Mouse (Mus musculus) liver, embryonic 13.5 days (tissue): ENCODE measurements around the gene Dhx40. TPM values are rescaled to one million over a fixed set of nuclear protein-coding genes. Genes with fewer than 3 reads are reported as not detected.

Source experiments
- ATAC-seq: fragments of 200-750 bp; cut with Nextera tagmentation; 2 replicates; pipeline ENCODE4 v1.8.0; 2017; ENCODE audit warnings: low read depth, mild to moderate bottlenecking, moderate number of reproducible peaks, moderate library complexity
- DNase-seq: peaks from one replicate; pipeline ENCODE4 v3.0.0; 2022
- H3K27ac ChIP-seq: fragments of 300-500 bp; sonication (generic); 2 replicates; pipeline ENCODE4 v1.5.1; 2015; ENCODE audit warnings: moderate library complexity, mild to moderate bottlenecking, inconsistent platforms
- H3K27me3 ChIP-seq: fragments of 300-500 bp; sonication (generic); 2 replicates; pipeline ENCODE4 v1.6.1; 2015; ENCODE audit warnings: mild to moderate bottlenecking, inconsistent platforms
- H3K36me3 ChIP-seq: fragments of 300-500 bp; sonication (generic); 2 replicates; pipeline ENCODE4 v1.6.1; 2015; ENCODE audit warnings: mild to moderate bottlenecking, inconsistent platforms
- H3K4me1 ChIP-seq: fragments of 300-500 bp; sonication (generic); replicated peaks from 2 replicates; pipeline ENCODE4 v1.6.1; 2015; ENCODE audit warnings: inconsistent platforms
- H3K4me2 ChIP-seq: fragments of 300-500 bp; sonication (generic); 2 replicates; pipeline ENCODE4 v1.6.1; 2015; ENCODE audit warnings: inconsistent platforms, mild to moderate bottlenecking, moderate library complexity
- H3K4me3 ChIP-seq: fragments of 300-500 bp; sonication (generic); replicated peaks from 2 replicates; pipeline ENCODE4 v1.5.1; 2015; ENCODE audit warnings: mild to moderate bottlenecking, inconsistent platforms
- H3K9ac ChIP-seq: fragments of 300-500 bp; sonication (generic); 2 replicates; pipeline ENCODE4 v1.6.1; 2015; ENCODE audit warnings: mild to moderate bottlenecking, inconsistent platforms
- H3K9me3 ChIP-seq: fragments of 300-500 bp; sonication (generic); replicated peaks from 2 replicates; pipeline ENCODE4 v1.6.1; 2016; ENCODE audit warnings: inconsistent platforms
- WGBS: fragments of 180-500 bp; shearing (Covaris S2); methylation state at CpG from one replicate; pipeline ENCODE4 v1.1.7; 2015; ENCODE audit not compliant: insufficient replicate concordance; 5-methylcytosine and 5-hydroxymethylcytosine counted together
- polyA plus RNA-seq: library from polyadenylated mRNA; unstranded; fragments of >200 nt; fragmentation: Nextera tagmentation; extraction: Ambion mirVana; gene quantifications from 2 replicates; pipeline ENCODE4 v1.2.1, GENCODE M21; 2015

Gene Dhx40
- polyA plus RNA-seq, 1 experiment from 2014 or later: 8.5 TPM

- no peaks in the 10 kb centered on the region for H3K27me3 ChIP-seq
- no peaks in the 10 kb centered on the region for H3K36me3 ChIP-seq
- WGBS: 50% methylated on average over 1 of the region's 1 CpGs
- H3K4me2 ChIP-seq: no peak overlapping the region
- no peak overlapping the region for H3K27ac ChIP-seq
- 0 out of 2 replicates have a peak, but pooled peaks cover 8% of the 10 kb centered on the region for H3K4me1 ChIP-seq
- DNase-seq (no peak), ATAC-seq (no peak)
- no peaks in the 10 kb centered on the region for H3K9me3 ChIP-seq
- no peak overlapping the region for H3K9ac ChIP-seq
- no peak overlapping the region for H3K4me3 ChIP-seq
Measured at GRCm38 (mm10) chr11:86838792-86839191, 31.2 kb upstream of the Dhx40 start.

GRCm38 (mm10) chr11:86836366-86836765 is 28.8 kb upstream of the Dhx40 start:
- ATAC-seq (peak; percentile 71; the same call in 1 of the 2 replicates), DNase-seq (peak; percentile 63)
- H3K9ac ChIP-seq: no peak overlapping the region
- WGBS: 29% methylated on average over 2 of the region's 2 CpGs
- no peak overlapping the region for H3K4me2 ChIP-seq
- H3K36me3 ChIP-seq: no peaks in the 10 kb centered on the region
- no peak overlapping the region for H3K27ac ChIP-seq
- H3K4me3 ChIP-seq: no peak overlapping the region
- no peaks in the 10 kb centered on the region for H3K9me3 ChIP-seq
- H3K27me3 ChIP-seq: no peaks in the 10 kb centered on the region
- H3K4me1 ChIP-seq: 0 out of 2 replicates have a peak, but pooled peaks cover 8% of the 10 kb centered on the region

- Histone ChIP-seq H3K9me3 (no peaks in the 10 kb centered on the region), H3K36me3 (no peaks in the 10 kb centered on the region), H3K27me3 (no peaks in the 10 kb centered on the region), H3K4me1 (0 out of 2 replicates have a peak, but pooled peaks cover 8% of the 10 kb centered on the region), H3K9ac (no peak overlapping the region), H3K4me3 (no peak overlapping the region), H3K4me2 (no peak overlapping the region), H3K27ac (no peak overlapping the region)
- 62% methylated on average over 8 of the region's 8 CpGs for WGBS
- ATAC-seq: no peak
- no peak for DNase-seq
Measured at GRCm38 (mm10) chr11:86834628-86835338, 27.2 kb upstream of the Dhx40 start.

DNA sequence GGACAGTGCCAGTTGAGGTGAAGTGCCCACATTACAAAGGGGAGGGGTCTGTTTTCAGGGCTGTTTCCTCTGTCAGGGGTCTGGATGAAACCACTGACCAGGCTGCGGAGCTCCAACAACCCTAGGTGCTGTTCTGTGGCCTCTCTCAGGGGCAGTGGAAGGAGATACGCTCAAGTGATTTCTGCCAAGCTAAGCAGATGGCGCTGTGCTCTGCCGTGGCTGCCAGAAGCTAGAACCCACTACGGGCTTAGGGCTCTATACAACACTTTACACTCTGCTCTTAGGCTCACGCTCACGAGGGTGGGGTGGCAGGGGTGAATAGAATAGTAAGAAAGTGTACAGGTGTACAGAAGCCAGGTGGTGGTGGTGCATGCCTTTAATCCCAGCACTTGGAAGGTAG is 26.5 kb upstream of the Dhx40 start:
- H3K27ac ChIP-seq: no peak overlapping the region
- DNase-seq (no peak), ATAC-seq (no peak)
- H3K36me3 ChIP-seq: no peaks in the 10 kb centered on the region
- no peak overlapping the region for H3K4me3 ChIP-seq
- no peak overlapping the region for H3K9ac ChIP-seq
- H3K4me2 ChIP-seq: no peak overlapping the region
- H3K4me1 ChIP-seq: 0 out of 2 replicates have a peak, but pooled peaks cover 4% of the 10 kb centered on the region
- no peaks in the 10 kb centered on the region for H3K27me3 ChIP-seq
- 75% methylated on average over 7 of the region's 7 CpGs for WGBS
- no peaks in the 10 kb centered on the region for H3K9me3 ChIP-seq

GRCm38 (mm10) chr11:86833153-86833552 is 25.6 kb upstream of the Dhx40 start:
- Histone ChIP-seq H3K36me3 (no peaks in the 10 kb centered on the region), H3K9ac (no peak overlapping the region), H3K4me2 (no peak overlapping the region), H3K27ac (no peak overlapping the region), H3K4me1 (0 out of 2 replicates have a peak, but pooled peaks cover 4% of the 10 kb centered on the region), H3K9me3 (no peaks in the 10 kb centered on the region), H3K4me3 (no peak overlapping the region), H3K27me3 (no peaks in the 10 kb centered on the region)
- DNase-seq: no peak
- WGBS: 49% methylated on average over 3 of the region's 3 CpGs
- ATAC-seq: no peak

GRCm38 (mm10) chr11:86828396-86828795 is 20.9 kb upstream of the Dhx40 start:
- WGBS: 51% methylated on average over 6 of the region's 6 CpGs
- no peaks in the 10 kb centered on the region for H3K4me1 ChIP-seq

DNA sequence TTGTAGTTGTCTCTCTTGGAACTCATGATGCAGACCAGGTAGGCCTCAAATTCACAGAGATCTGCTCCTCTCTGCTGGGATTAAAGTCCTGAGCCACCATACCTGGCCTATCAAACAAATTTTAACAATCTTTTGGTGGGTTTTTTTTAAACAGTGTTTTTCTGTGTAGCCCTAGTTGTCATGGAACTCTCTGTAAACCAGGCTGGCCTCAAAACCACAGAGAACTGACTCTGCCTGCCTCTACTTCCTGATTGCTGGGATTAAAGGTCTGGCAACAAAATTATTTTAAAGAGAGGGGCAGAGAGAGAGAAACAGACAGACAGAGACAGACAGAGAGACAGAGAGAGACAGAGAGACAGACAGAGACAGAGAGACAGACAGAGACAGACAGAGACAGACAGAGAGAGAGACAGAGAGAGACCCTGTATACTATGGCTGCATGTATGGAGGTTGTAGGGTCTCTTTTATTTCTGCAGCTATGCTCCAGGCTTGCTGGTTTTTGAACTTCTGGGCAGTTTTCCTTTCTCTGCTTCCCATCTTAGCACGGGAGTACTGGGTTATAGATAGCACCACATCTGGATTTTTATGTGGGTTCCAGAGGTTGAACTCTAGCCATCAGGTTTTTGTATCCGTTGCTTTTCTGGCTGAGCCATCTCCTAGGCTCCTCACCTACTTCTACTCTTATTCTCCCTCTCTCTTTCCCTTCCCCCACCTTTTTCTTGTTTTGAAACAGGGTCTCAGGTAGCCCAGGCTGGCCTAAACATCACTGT is 20.1 kb upstream of the Dhx40 start:
- DNase-seq (no peak), ATAC-seq (no peak)
- H3K27me3 ChIP-seq: 0 out of 2 replicates have a peak, but pooled peaks cover 4% of the 10 kb centered on the region
- WGBS: 50% methylated on average over 2 of the region's 2 CpGs
- H3K27ac ChIP-seq: no peak overlapping the region
- no peaks in the 10 kb centered on the region for H3K36me3 ChIP-seq
- H3K9ac ChIP-seq: no peak overlapping the region
- no peak overlapping the region for H3K4me2 ChIP-seq
- no peak overlapping the region for H3K4me3 ChIP-seq
- no peaks in the 10 kb centered on the region for H3K9me3 ChIP-seq
- no peaks in the 10 kb centered on the region for H3K4me1 ChIP-seq

More at GRCm38 (mm10) chr11:86828396-86828795, 20.9 kb upstream of the Dhx40 start:
- H3K36me3 ChIP-seq: no peaks in the 10 kb centered on the region
- no peaks in the 10 kb centered on the region for H3K9me3 ChIP-seq
- DNase-seq (no peak), ATAC-seq (no peak)
- H3K27me3 ChIP-seq: no peaks in the 10 kb centered on the region
- no peak overlapping the region for H3K4me3 ChIP-seq
- no peak overlapping the region for H3K27ac ChIP-seq
- no peak overlapping the region for H3K4me2 ChIP-seq
- no peak overlapping the region for H3K9ac ChIP-seq

DNA sequence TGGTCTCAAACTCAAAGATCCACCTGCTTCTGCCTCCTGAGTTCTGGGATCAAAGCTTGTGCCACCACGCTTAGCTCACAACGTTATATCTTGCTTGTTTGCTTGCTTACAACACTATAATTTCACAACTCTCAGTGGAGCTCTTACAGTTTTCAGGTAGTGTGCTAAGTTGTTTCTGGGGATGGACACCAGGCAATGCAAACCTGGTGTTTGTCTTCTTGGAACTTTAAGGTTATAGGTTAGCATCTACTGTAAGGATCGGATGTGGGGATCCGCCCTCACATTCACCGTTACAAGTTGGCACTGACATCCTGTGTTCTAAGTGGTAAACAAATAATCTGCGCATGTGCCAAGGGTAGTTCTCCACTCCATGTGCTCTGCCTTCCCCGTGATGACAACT is 16.9 kb upstream of the Dhx40 start:
- WGBS: 83% methylated on average over 7 of the region's 7 CpGs
- Histone ChIP-seq H3K4me3 (no peak overlapping the region), H3K9ac (no peak overlapping the region), H3K4me1 (no peaks in the 10 kb centered on the region), H3K36me3 (no peaks in the 10 kb centered on the region), H3K4me2 (no peak overlapping the region), H3K27me3 (0 out of 2 replicates have a peak, but pooled peaks cover 4% of the 10 kb centered on the region), H3K9me3 (no peaks in the 10 kb centered on the region), H3K27ac (no peak overlapping the region)
- ATAC-seq (no peak), DNase-seq (no peak)

DNA sequence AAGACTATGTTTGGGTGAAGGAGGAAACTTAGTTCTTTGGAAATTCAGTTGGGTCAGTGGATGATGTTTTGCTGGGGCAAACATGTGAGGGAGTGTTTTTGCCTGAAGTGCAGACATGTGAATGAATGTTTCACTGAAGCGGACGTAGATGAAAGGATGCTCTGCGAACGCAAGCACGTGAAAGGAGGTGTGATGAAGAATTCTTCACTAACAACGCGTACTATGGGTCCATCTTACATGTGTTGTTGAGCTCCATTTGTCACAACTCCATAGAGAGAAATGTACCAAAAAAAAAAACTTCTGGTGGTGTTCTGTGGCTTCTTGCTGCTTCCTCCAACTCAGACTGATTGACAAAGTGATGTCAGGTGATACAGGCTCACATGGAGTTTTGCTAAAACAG is 15.0 kb upstream of the Dhx40 start:
- no peaks in the 10 kb centered on the region for H3K4me1 ChIP-seq
- no peak overlapping the region for H3K27ac ChIP-seq
- 79% methylated on average over 7 of the region's 7 CpGs for WGBS
- ATAC-seq (no peak), DNase-seq (no peak)
- H3K27me3 ChIP-seq: 0 out of 2 replicates have a peak, but pooled peaks cover 4% of the 10 kb centered on the region
- H3K9me3 ChIP-seq: no peaks in the 10 kb centered on the region
- no peak overlapping the region for H3K4me3 ChIP-seq
- no peak overlapping the region for H3K4me2 ChIP-seq
- no peak overlapping the region for H3K9ac ChIP-seq
- H3K36me3 ChIP-seq: no peaks in the 10 kb centered on the region

DNA sequence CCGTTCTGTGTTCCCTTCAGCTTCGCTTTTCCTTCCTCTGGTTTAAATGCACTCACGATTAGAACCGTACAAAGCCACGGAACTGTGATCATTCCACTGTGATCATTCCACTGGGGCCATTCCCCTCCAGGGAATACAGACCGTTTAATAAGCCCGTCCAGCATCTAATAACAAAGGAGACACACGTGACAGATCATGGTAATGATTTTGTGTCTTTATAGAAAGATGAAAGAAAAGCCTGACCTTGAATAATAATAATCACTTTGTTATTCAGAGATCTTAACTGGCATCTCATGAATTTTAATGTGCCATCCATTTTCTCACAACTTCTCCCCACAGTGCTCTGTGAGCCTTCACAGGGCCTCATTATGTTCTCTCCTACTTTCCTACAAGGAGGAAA is 12.0 kb upstream of the Dhx40 start:
- Histone ChIP-seq H3K4me2 (no peak overlapping the region), H3K9me3 (no peaks in the 10 kb centered on the region), H3K4me3 (no peak overlapping the region), H3K4me1 (no peaks in the 10 kb centered on the region), H3K9ac (no peak overlapping the region), H3K27ac (no peak overlapping the region), H3K27me3 (0 out of 2 replicates have a peak, but pooled peaks cover 4% of the 10 kb centered on the region), H3K36me3 (no peaks in the 10 kb centered on the region)
- no peak for ATAC-seq
- no peak for DNase-seq
- WGBS: 71% methylated on average over 8 of the region's 8 CpGs

DNA sequence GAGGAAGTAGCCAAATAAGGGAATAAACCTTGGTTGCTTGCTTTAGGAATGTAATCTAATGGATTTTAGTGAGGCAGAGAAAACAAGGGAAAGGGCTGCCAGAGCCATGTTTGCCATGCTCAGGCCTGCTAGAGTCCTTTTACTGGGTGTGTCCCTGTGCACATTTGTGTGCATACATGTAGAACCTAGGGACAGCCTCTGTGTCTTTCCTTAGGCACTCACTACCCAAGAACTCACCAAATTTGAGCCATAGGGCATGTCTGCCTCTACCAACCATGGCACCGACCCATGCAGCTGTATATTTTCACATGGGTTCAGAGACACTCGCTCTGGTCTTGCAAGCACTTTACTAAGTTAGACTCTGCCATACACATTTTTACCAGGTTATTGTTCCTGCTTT is 11.4 kb upstream of the Dhx40 start:
- DNase-seq: no peak
- H3K9ac ChIP-seq: no peak overlapping the region
- H3K27me3 ChIP-seq: 0 out of 2 replicates have a peak, but pooled peaks cover 4% of the 10 kb centered on the region
- no peaks in the 10 kb centered on the region for H3K36me3 ChIP-seq
- H3K4me1 ChIP-seq: no peaks in the 10 kb centered on the region
- H3K4me2 ChIP-seq: no peak overlapping the region
- H3K4me3 ChIP-seq: no peak overlapping the region
- WGBS: 72% methylated on average over 2 of the region's 2 CpGs
- H3K27ac ChIP-seq: no peak overlapping the region
- no peaks in the 10 kb centered on the region for H3K9me3 ChIP-seq
- ATAC-seq: no peak
